Mouse (Mus musculus): ENCODE data around the gene Akap6. TPM values are rescaled to one million over a fixed set of nuclear protein-coding genes. Genes with fewer than 3 reads are reported as not detected.

Gene Akap6
- total RNA-seq, 2 experiments from 2014 or later, result 178 to 181 TPM

- intact Hi-C loops (cut with DNase I), result loop anchor here (2.0 kb wide), 1 partner anchor 95 kb away; no protein-coding TSS in a partner anchor
- no peak overlapping the region for H3K27ac ChIP-seq
- H3K4me3 ChIP-seq, result no peak overlapping the region
- no peak for DNase-seq (ENCODE audit: extremely low spot score in 1 of 2, low spot score in 2 of 2)
- TF ChIP-seq CTCF (IDR thresholded peaks at IDR 0.05), result no peak
Measured at GRCm38 (mm10) chr12:52697407-52698109, 1.6 kb upstream of the Akap6 start.

- Histone ChIP-seq H3K4me3 (peak overlapping the region; percentile 61), H3K27ac (peak overlapping the region; percentile 96; the same call in 1 of the 2 replicates)
- TF ChIP-seq CTCF (IDR thresholded peaks at IDR 0.05), result no peak
- intact Hi-C loops (cut with DNase I), result loop anchor here (2.0 kb wide), 1 partner anchor 96 kb away; no protein-coding TSS in a partner anchor
- DNase-seq (ENCODE audit: extremely low spot score in 1 of 2, low spot score in 2 of 2), result no peak
Measured at GRCm38 (mm10) chr12:52698276-52698930, 780 bp upstream of the Akap6 start.

- peak overlapping the region; percentile 61 for H3K4me3 ChIP-seq
- H3K27ac ChIP-seq, result peak overlapping the region; percentile 96
Measured at GRCm38 (mm10) chr12:52699961-52700696, 946 bp downstream of the Akap6 start.

GRCm38 (mm10) chr12:52700697-52701191 is 1.6 kb downstream of the Akap6 start:
- H3K4me3 ChIP-seq, result peak overlapping the region; percentile 61
- TF ChIP-seq CTCF (IDR thresholded peaks at IDR 0.05), result no peak

More at GRCm38 (mm10) chr12:52699961-52700696, 946 bp downstream of the Akap6 start:
- no peak for TF ChIP-seq CTCF (IDR thresholded peaks at IDR 0.05)
- intact Hi-C loops (cut with DNase I), result loop anchor here (2.0 to 10.0 kb wide), 5 partner anchors 82 to 192 kb away; no protein-coding TSS in a partner anchor
- peak; percentile 23 to 29 for DNase-seq (ENCODE audit: extremely low spot score in 1 of 2, low spot score in 2 of 2)

GRCm38 (mm10) chr12:52701201-52701641 is 2.0 kb downstream of the Akap6 start:
- intact Hi-C loops (cut with DNase I), result loop anchor here (2.0 to 10.0 kb wide), 4 partner anchors 81 to 191 kb away; no protein-coding TSS in a partner anchor
- Histone ChIP-seq H3K4me3 (peak overlapping the region; percentile 61), H3K27ac (peak overlapping the region; percentile 96)
- peak in 1 of 2 experiments; percentile 23 for DNase-seq (ENCODE audit: extremely low spot score in 1 of 2, low spot score in 2 of 2)
- no peak for TF ChIP-seq CTCF (IDR thresholded peaks at IDR 0.05)

More at GRCm38 (mm10) chr12:52700697-52701191, 1.6 kb downstream of the Akap6 start:
- intact Hi-C loops (cut with DNase I), result loop anchor here (2.0 to 10.0 kb wide), 4 partner anchors 82 to 192 kb away; no protein-coding TSS in a partner anchor
- peak; percentile 18 to 28 for DNase-seq (ENCODE audit: extremely low spot score in 1 of 2, low spot score in 2 of 2)
- peak overlapping the region; percentile 96 for H3K27ac ChIP-seq

- no peak overlapping the region for H3K27ac ChIP-seq
- intact Hi-C loops (cut with DNase I), result loop anchor here (5.0 to 10.0 kb wide), 3 partner anchors 80 to 190 kb away; no protein-coding TSS in a partner anchor
- DNase-seq (ENCODE audit: extremely low spot score in 1 of 2, low spot score in 2 of 2), result no peak
- no peak for TF ChIP-seq CTCF (IDR thresholded peaks at IDR 0.05)
- H3K4me3 ChIP-seq, result no peak overlapping the region
Measured at GRCm38 (mm10) chr12:52702368-52702967, 3.3 kb downstream of the Akap6 start.

- Histone ChIP-seq H3K27ac (no peak overlapping the region), H3K4me3 (no peak overlapping the region)
- no peak for DNase-seq (ENCODE audit: extremely low spot score in 1 of 2, low spot score in 2 of 2)
- no peak for TF ChIP-seq CTCF (IDR thresholded peaks at IDR 0.05)
- intact Hi-C loops (cut with DNase I), result loop anchor here (5.0 to 10.0 kb wide), 3 partner anchors 78 to 188 kb away; no protein-coding TSS in a partner anchor
Measured at GRCm38 (mm10) chr12:52704081-52704480, 4.9 kb downstream of the Akap6 start.

GRCm38 (mm10) chr12:52704810-52705209 is 5.6 kb downstream of the Akap6 start:
- H3K4me3 ChIP-seq, result no peak overlapping the region
- intact Hi-C loops (cut with DNase I), result loop anchor here (5.0 to 10.0 kb wide), 3 partner anchors 77 to 187 kb away; no protein-coding TSS in a partner anchor
- H3K27ac ChIP-seq, result no peak overlapping the region
- no peak for DNase-seq (ENCODE audit: extremely low spot score in 1 of 2, low spot score in 2 of 2)
- no peak for TF ChIP-seq CTCF (IDR thresholded peaks at IDR 0.05)

- Histone ChIP-seq H3K27ac (no peak overlapping the region), H3K4me3 (no peak overlapping the region)
- DNase-seq (ENCODE audit: extremely low spot score in 1 of 2, low spot score in 2 of 2), result no peak
- intact Hi-C loops (cut with DNase I), result no loop called here
- no peak for TF ChIP-seq CTCF (IDR thresholded peaks at IDR 0.05)
Measured at GRCm38 (mm10) chr12:52711382-52711781, 12.2 kb downstream of the Akap6 start.

GRCm38 (mm10) chr12:52711857-52712640 is 12.9 kb downstream of the Akap6 start:
- no peak overlapping the region for H3K27ac ChIP-seq
- TF ChIP-seq CTCF (IDR thresholded peaks at IDR 0.05), result no peak
- intact Hi-C loops (cut with DNase I), result no loop called here
- H3K4me3 ChIP-seq, result no peak overlapping the region
- no peak for DNase-seq (ENCODE audit: extremely low spot score in 1 of 2, low spot score in 2 of 2)
